Mouse (Mus musculus): Measurements from ENCODE around the gene Kif28.
"Not testable (repeated sequence)": the region's sequence is repeated elsewhere in the genome, so short reads cannot be mapped to it uniquely, and the experiment has no call there.

Kif28 gene

DNA sequence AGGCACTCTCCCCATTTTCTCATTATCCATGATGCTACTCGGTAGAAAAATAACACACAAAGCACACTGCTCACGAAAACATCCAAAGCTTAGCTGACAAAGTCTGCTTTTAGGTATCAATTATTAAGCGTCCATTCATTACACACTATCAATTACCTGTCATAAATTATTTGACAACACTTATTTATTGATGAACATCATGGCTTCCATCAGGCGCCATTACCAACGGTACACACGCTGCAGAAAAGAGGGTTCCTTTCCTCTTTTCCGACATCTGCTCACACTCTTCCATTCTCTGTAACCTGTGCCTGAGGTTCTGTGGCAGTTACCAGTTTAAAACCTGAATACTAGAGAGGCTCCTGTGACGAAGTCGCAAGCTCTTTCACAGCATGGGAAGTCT, at the start of gene Kif28:
Kif28 (minus strand) TSS at position 101 of the 400 bp plus-strand sequence.
- DNase-seq (ENCODE audit: low spot score): no peak

DNA sequence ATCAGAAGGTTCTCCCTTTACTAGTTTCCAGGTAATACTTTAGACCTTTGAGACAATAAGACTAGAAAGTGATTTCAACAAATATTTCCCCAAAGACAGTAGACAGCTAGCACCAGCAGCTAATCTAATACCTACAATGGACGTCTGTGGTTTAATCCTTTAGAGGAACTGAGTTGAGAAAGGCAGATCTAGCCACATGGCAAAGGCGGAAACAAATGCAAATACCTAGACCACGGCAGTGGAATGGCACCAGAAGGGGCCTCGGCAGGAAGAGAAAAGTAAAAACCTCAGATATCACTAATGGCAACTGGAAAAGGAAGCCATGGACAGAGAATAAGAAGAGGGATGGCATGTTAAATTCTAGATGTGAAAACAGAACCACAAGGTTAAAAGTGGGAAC, 42.2 kb upstream of the Kif28 start:
- DNase-seq (ENCODE audit: low spot score): no peak

DNA sequence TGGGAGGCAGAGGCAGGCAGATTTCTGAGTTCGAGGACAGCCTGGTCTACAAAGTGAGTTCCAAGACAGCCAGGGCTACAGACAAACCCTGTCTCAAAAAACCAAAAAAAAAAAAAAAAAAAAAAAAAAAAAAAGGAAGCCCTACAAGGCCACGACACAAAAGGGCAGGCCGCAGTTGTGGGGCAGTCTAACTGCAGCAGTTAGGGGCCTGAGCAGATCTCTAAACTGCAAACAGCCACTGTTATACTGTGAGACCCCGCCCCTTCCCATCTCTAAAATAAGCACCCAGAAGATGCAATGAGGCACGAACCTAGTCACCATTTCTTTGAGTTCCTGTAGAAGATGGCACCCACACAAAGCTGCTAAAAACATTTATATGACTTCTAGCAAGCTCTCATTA, 40.4 kb upstream of the Kif28 start:
- DNase-seq (ENCODE audit: low spot score): no peak

DNA sequence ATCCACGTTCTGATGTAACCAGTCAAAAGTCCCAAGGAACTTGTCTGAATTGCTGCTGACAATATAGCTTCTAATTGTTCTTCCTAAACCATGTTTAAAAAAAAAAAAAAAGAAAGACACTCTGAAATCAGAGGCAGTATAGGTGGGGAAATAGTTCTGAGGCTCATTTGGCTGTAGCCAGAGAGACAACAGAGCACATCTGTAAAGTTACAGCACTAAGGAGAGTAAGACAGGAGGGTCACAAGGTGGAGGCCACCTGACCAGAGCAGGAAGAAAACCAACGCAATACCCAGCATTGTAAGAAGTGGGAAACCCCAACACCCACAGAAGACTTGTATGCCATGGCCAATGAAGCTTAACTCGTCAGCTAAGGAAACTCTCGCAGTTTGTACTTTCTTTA, 39.0 kb upstream of the Kif28 start:
- no peak for DNase-seq (ENCODE audit: low spot score)

DNA sequence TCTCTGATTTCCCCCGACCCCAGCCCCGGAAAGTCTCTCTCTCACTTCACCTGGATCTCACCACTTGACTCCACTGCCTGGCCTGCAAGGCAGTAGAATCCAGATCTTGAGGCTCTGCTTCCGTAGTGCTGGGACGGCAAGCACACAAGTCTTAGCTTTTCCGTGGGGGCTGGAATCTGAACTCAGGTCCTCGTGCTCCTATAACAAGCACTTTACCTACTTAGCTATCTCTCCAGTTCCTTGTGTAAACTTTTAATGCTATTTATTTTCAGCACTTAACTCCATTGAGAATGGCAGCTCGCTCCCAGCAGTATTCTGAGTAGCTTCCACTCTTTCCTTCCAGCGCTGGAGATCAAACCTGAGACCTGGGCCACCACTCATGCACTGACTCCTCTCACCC, 31.8 kb upstream of the Kif28 start:
- no peak for DNase-seq (ENCODE audit: low spot score)

DNA sequence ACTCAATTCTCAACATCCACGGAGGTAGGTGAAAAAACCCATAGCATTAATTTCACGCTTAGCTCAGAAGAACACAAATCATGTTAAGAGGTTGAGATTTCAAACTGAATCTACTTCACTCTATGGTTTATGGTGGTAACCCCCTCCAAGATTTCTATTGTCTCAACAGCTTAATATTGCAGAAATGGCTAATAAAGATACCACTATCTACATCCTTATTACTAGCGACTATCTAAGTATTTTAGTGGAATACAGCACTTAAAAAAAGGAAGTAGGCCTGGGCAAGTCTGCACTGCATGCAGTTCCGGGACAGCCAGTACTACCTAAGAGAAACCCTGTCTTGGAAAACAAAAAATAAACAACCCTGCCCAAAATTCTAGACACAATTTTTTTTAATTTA, 15.5 kb upstream of the Kif28 start:
- DNase-seq (ENCODE audit: low spot score): no peak

DNA sequence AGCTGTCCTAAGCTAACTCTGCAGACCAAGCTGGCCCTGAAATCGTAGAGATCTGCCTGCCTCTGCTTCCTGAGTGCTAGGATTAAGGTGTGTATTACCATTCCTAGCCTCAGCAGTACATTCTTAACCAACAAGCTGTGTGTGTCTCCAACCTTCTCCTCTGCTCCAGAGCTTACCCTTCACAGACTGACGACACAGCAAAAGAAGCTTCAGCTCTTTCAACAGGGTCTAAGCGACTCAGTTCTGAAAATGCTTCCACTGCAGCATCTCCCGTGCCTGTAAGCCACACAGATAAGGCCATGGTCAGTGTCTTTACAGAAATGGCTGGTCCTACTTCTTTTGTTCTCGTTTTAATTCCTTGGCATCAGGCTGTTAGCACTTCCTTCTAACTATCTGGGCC, 15.0 kb upstream of the Kif28 start:
- no peak for DNase-seq (ENCODE audit: low spot score)

DNA sequence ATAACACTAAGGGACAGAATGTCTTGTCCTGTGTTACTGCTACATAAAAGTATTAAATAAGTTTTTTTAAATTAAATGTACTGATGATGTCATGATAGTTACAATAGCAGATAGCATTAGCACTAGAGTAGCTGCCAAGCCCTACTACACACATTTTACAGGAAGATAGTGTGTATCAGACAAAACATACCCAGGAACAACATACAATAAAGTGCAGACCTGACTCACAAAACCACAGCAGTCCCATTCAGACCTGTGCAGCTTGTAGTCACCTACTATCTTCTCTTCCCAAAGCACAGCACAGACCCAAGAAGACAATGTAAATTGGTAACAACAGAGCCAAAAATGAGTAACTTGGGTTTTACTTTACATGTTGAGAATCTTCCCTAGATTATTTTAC, 11.4 kb upstream of the Kif28 start:
- no peak for DNase-seq (ENCODE audit: low spot score)

DNA sequence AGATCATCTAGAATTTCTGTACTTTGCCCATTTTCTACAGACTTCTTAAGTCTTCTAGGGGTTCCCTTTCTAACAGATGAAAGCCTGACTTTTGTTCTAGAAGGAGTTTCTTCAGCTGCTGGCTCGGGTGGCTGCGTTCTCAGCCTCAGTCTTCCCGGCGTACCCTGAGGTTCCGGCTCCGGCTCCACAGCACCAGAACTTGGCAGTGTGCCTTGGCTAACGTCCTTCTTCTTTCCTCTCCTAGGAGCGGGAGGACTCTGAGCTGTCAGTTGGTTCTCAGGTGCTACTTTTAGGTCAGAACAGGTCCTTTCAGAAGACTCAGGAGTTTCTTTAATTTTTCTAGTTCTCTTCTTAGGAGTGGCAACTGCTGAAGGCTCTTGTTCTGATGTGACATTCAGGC, 7.9 kb upstream of the Kif28 start:
- no peak for DNase-seq (ENCODE audit: low spot score)

DNA sequence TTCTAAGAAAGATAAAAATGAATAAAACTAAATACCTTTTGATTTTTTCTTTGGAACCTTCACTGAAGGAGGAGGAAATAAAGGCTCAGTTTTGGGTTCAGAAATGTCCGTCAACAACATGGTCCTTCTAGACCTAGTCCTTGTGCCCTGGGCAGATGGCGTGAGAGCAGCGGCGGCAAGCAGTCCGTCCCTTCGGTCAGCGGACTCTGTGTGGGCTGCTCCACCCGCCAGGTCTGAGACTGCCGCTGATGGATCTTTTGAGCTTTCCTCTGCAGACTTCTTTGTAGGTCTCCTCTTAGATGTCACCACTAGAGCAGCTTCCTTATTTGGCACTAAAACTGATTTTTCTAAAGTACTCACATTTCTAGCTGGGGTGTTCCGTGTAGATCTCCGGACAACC, 7.2 kb upstream of the Kif28 start:
- no peak for DNase-seq (ENCODE audit: low spot score)

DNA sequence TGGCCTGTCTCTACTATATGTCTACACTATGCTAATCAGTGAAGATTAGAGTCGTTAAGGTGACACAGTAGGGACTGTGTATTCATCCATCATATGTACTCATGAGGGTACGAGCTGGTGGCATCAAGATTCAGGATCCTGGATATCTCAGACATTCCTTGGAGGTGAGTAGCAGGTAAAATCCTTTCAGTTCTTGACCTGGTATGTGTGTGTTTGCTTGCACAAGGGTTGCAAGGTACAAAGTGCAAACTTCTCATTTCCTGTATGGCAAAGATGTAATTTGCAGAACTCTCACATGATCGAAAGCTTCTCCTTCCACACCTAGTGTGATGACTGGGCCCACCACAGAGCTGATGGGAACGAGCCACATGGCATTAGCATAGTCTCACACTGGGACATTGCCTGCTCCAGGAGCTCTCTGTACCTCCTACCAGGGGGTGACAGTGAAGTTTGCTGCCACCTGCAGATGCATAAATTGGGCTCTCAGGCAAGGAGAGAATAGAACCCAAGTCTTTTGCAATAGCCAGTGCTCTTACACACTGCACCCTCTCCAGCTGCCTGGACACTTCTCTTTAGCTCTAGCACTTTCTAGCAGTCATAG, 1.4 kb downstream of the Kif28 start:
- DNase-seq (ENCODE audit: low spot score): no peak

DNA sequence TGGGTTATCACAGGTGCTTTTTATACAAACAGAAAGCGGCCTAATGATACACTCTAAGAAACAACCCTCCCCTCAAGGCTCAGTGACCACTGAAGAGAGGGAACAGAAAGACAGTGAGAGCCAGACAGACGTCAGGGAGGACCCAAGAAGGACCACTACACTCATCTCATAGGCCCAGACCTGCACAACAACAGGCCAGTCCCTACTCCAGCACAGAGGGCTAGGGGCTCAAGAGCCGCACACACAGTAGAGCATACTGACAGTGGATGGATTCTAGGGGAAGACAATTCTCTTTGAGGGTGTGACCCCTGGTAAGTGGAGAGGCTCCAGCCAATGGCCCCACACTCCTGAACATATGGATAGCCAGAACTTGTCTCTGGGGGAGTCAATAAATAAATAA, 8.6 kb downstream of the Kif28 start:
- DNase-seq (ENCODE audit: low spot score): no peak

DNA sequence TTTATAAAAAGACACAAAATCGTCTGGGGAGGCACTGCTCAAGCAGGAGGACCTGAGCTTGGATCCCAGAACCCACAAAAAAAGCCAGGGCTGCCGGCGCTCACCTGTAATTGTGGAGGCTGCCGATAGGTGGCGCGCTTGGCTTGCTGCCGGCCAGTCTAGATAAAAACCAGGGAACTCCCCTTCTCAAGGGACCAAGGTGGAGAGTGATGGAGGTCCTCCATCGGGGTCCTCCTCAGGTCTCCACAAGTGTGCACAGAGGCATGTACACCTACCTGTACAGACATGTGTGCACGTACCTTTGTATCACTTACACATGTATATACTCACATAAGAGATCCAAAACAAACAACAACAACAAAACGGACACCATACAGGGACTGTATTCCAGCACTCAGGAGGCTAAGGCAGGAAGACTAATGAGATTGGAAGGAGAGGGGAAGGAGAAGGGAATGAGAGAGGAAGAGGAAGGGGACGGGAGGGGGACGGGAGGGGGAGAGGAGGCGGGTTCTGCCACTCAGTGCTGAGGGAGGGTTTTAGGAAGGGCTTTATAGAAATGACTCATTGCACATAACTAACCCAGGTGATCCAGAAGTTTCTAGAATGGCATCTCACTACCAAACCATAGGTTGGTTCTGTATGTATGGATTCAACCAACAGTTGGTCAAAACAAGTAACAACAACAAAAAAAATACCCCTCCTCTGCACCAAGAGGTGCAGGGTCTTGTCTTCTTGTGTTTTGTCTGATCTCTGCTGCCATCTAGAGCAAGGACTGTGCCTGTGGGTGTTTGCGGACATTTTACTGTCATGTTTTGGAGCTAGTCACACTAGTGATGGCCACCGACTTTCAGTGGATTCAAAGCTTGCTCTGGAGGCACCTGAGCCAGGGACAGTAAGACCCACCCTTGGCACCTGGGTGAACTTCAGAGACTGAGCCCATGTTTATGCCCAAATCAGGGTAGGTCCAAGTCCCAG, 10.3 kb downstream of the Kif28 start:
- peak; percentile 63 for DNase-seq (ENCODE audit: low spot score)

DNA sequence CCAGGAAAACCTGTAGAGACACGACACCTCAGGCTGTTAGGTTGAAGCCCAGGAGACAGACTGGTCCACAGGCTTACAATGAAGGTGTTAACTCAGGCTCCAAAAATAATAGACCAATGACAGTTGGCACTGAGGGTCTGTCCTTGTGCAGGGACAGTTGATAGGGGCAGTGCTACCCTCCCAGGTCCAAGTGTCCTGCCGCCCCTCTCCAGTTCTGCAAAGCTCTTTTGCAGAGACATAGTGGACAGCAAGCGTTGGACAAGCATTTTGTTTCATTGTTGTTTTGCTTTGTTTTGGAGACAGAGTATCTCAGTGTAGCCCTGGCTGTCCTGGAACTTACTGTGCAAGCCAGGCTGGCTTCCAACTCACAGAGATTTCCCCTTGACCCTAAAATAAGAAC, 13.7 kb downstream of the Kif28 start:
- no peak for DNase-seq (ENCODE audit: low spot score)

DNA sequence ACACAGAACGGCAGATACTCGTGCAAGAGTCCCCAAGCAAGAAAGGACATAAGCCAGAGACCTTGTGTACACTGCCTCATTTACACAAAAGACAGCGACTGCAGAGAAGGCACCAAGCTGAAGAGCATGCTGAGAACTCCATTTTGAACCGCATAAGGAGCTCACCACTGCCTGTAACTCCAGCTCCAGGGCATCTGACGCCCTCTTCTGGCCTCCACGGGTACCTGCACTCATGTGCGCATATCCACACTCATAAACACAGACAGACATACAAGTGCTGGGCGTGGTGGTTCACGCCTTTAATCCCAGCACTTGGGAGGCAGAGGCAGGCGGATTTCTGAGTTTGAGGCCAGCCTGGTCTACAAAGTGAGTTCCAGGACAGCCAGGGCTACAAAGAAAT, 16.4 kb downstream of the Kif28 start:
- no peak for DNase-seq (ENCODE audit: low spot score)

DNA sequence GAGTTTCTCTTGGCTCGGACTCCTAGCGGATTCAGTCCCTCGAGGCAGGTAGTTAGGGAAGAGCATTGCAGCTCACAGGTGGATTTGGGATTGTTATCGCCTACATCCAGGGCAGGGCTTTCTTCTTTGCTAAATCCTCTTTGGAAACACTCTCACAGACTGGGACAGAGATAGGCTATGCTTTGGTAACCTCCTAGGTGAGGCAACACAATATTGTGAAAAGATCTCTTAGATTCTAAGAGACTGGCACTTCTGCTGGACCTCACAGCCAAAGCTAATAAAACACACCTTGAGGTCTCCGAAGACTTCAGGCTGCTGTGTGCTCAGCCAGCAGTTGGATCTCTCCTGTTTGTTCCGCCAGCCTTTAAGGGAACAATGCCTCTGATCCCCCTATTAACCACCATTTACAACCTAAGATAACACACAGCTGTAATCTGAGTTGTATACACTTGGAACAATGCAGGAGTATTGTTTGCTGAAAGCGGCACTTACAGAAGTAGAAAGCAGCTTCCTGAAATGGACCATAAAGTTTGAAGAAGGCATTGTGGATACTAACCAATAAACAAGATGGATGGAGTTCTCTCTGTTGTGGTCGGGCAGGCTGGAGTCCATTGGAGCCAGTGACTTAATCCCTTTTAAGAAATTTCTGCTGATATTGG, 22.1 kb downstream of the Kif28 start:
- DNase-seq (ENCODE audit: low spot score): no peak

DNA sequence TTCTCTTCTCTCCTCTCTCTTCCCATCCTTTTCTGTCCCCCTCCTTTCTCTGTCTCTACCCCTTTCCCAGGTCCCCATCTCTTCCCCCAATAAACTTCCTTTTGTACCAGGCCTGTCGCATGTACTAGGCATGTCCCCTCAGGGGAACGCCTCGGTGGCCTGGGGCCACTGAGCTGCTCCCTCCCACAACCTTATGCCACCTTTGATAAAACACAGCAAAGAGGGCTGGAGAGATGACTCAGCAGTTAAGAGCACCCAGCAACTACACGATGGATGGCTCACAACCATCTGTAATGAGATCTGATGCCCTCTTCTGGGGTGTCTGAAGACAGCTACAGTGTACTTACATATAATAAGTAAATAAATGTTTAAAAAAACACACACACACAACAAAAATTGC, 29.3 kb downstream of the Kif28 start:
- DNase-seq (ENCODE audit: low spot score): no peak

DNA sequence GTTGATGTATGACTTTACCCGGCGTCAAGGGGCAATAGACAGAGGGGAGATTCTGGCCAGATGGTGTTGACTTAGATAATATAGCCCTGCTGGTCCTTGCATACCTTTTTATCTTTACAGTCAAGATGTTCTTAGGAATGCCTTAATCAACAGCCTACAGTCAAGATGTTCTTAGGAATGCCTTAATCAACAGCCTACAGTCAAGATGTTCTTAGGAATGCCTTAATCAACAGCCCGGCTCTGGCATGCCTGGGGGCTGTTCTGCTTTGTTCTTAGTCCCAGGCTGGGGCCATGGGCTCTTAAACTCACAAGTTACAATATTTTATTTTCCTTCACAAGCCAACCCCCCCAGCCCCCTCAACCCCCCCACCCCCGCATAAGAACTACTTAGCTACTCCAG, 29.8 kb downstream of the Kif28 start:
- DNase-seq (ENCODE audit: low spot score): not testable (repeated sequence)

DNA sequence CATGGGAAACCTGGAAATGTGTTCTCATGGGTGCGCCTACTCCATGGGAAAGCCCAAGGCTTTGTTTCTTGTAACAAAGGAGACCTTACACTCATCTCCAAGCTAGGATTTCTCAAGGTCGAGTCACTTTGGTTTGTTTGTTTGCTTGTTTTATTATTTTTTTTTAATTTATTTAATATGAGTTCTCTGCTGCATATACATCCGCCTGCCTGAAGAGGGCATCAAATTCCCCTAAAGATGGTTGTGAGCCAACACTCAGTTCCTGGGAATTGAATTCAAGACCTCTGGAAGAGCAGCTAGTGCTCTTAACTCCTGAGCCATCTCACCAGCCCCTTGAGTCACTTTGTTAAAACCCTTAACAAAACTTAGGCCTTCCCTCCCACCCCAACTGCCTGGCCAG, 31.7 kb downstream of the Kif28 start:
- DNase-seq (ENCODE audit: low spot score): no peak

DNA sequence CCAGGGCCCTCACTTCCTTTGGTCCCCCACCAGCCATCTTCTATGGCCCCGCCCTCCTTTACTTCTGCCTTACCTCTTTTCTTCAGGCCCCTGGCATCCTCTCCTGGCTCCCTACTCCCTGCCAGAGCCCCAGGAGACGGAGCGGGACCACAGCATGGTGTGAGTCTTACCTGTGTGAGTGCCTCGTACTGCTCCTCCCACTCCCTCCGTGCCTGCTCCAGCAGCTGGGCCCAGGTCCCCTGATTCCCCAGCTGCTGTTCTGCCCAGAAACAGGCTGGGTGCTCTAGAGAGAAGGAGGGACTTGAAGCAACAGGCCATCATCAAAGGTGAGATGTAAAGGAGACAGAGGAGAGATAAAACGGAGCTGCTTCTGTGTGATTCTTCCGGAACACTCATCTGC, 32.4 kb downstream of the Kif28 start:
- no peak for DNase-seq (ENCODE audit: low spot score)

DNA sequence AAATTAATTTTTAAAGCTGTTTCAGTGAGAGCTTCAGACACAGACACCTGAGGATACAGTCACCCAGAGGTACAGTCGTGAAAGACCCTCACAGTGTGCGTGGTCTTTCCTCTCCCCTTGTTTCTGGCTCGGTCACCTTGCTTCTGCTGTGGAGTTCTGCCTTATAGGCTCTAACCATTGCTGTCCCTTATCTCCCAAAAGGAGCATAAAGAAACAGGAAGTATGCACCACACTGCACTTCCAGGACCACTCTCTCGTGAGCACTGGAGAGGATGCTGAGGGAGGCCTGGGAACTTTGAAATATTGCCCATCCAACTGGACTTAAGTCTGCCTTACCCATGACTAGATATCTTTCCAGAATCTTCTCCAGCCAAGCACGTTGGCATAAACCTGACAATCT, 34.3 kb downstream of the Kif28 start:
- DNase-seq (ENCODE audit: low spot score): no peak

DNA sequence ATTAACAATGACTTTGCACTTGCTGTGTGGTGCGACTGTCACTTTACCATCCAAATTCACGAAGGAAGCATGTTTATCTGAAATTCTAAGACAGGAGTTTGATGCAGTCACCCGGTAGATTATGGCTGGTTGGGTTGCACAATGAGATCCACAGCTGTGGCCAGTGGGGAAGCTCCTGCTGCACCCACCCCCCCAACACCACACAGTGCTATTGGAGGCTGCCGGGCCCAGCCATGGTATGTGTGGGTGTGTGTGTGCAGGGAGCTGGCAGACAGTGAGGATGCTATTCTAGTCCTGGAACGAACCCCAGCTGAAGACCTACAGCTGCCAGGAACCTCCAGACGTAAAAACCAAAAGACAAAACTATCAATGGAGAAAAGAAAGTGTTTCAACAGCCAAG, 35.7 kb downstream of the Kif28 start:
- DNase-seq (ENCODE audit: low spot score): no peak

DNA sequence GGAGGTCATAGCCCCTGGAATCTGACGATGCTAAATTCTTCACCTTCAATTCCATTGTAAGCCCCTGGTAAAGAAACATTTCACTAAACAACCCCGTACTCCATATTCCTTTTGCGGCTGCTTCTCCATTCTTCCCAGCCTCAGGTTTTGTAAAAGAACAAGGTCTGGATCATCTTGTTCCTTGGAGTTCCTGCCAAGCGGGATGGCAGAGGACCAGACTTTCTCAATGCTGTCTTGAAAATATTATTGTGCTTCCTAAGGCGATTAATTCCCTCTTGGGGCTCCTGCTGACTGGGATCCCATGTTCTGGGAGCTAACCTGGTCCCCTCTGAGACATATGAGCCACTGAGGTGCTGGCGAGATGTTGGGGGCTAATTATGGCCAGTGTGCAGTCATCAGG, 39.9 kb downstream of the Kif28 start:
- peak; percentile 9 for DNase-seq (ENCODE audit: low spot score)
